Mouse (Mus musculus) hematopoietic stem cell, adult 5-6 weeks (primary cell): ENCODE data around the gene Il1r2. TPM values are rescaled to one million over a fixed set of nuclear protein-coding genes. Genes with fewer than 3 reads are reported as not detected.

ENCODE experiments used
- ATAC-seq, 2 experiments: fragments of 125-278 bp in 1 of 2; replicated peaks in 1 of 2; 2 replicates each; pipeline ENCODE4 v1.8.0; 2016 to 2017; ENCODE audit warnings: inconsistent platforms in 2 of 2, mild to moderate bottlenecking in 2 of 2, moderate number of reproducible peaks in 2 of 2, low read depth in 1 of 2, moderate TSS enrichment in 1 of 2; ENCODE audit not compliant: low FRiP score in 2 of 2, poor library complexity in 2 of 2, severe bottlenecking in 2 of 2, insufficient read depth in 1 of 2, low TSS enrichment in 1 of 2
- total RNA-seq: library from RNA; stranded (forward); fragments of 172-1452, 232-1000 nt; gene quantifications from 2 replicates; pipeline ENCODE4 v1.2.3, GENCODE M21; 2017

The Il1r2 gene
- total RNA-seq, 1 experiment from 2014 or later, result 4.9 TPM

DNA sequence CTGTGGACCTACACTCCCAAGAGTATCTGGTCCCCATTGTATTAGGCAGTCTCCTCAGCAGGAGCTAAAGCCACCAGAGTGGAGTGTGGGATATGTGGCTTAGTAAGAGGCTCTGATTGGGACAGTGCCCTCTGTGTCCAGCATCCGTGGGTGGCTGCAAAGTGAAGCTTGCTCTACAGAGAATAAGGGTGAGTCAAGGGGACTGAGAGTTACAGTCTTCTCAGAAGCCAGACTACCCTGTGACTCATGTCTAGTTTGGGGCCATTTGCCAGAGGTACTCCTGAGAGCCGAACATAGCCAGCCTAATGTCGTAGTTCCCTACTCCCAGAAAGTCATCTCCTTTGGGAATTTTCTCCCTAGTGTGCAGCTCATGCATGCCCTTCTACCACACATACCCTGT is 100.3 kb downstream of the Il1r2 start:
- no peak for ATAC-seq

Other genes starting within 250 kb of the Il1r2 start
- gene Map4k4, start 173.2 kb upstream of the Il1r2 start, total RNA-seq, result 222 and 231 TPM in 2 replicates
- 45.8 and 47.6 TPM in 2 replicates for gene Il1r1, start 151.0 kb downstream of the Il1r2 start, total RNA-seq